Mouse (Mus musculus) cortical plate, adult 2 months (tissue): ENCODE measurements around the gene Zfp12.

Source experiments
- CTCF ChIP-seq: fragments of 200-500 bp; IDR thresholded peaks from 2 replicates; pipeline ENCODE4 v1.5.1; 2011; ENCODE audit warnings: mild to moderate bottlenecking, control low read depth, low read length; ENCODE audit not compliant: insufficient read depth; ENCODE audit errors: extremely low read depth
- POLR2A ChIP-seq: fragments of 200-500 bp; IDR thresholded peaks from 2 replicates; pipeline ENCODE4 v1.6.1; 2011; ENCODE audit warnings: mild to moderate bottlenecking, low read length, control low read depth; ENCODE audit not compliant: insufficient read depth; ENCODE audit errors: extremely low read depth

GRCm38 (mm10) chr5:143192806-143193205 is 42.2 kb upstream of the Zfp12 start:
- TF ChIP-seq CTCF (no peak), POLR2A (no peak)
